Mouse (Mus musculus): Measurements from ENCODE around the gene Aco1.

DNA sequence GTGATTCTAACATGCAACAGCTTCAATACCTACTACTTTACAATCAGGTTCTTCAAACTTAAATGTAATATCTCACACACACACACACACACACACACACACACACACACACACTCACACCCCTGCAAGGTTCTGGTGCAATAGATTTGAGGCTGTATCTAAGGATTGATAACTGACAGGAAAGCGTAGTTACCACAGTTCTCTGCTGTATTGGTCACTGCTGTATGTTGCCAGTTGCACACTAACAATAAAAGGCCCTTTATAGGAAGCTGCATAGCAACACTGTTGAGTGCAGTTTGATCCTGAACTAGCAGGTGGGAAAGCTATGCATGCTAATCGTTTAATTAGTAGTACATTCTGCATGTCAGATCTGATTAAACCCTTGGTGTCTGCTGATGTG lies 52.5 kb downstream of the Aco1 start:
- TF ChIP-seq CTCF (IDR thresholded peaks at IDR 0.05; ENCODE audit: extremely low read depth, insufficient read length, insufficient replicate concordance, low read depth, low read length) (no peak), POLR2A (IDR thresholded peaks at IDR 0.05; ENCODE audit: low read depth, low read length) (no peak)

Measured in small intestine, adult 2 months (tissue).